Mouse (Mus musculus) heart, embryonic 12.5 days (tissue): Measurements from ENCODE around the gene Apoe. TPM values are rescaled to one million over a fixed set of nuclear protein-coding genes. Genes with fewer than 3 reads are reported as not detected.

Experiments used
- ATAC-seq: fragments of 200-750 bp; cut with Nextera tagmentation; 2 replicates; pipeline ENCODE4 v1.8.0; 2017; ENCODE audit warnings: moderate TSS enrichment, moderate library complexity; ENCODE audit not compliant: insufficient number of reproducible peaks, low FRiP score
- H3K27ac ChIP-seq: fragments of 300-500 bp; sonication (generic); 2 replicates; pipeline ENCODE4 v1.5.1; 2016; ENCODE audit warnings: mild to moderate bottlenecking, moderate library complexity; ENCODE audit not compliant: poor library complexity, severe bottlenecking
- H3K27me3 ChIP-seq: fragments of 300-500 bp; sonication (generic); replicated peaks from 2 replicates; pipeline ENCODE4 v1.6.1; 2016; ENCODE audit warnings: mild to moderate bottlenecking, moderate library complexity
- H3K36me3 ChIP-seq: fragments of 300-500 bp; sonication (generic); 2 replicates; pipeline ENCODE4 v1.6.1; 2016; ENCODE audit warnings: mild to moderate bottlenecking, moderate library complexity
- H3K4me1 ChIP-seq: fragments of 300-500 bp; sonication (generic); replicated peaks from 2 replicates; pipeline ENCODE4 v1.6.1; 2016; ENCODE audit warnings: mild to moderate bottlenecking
- H3K4me2 ChIP-seq: fragments of 300-500 bp; sonication (generic); 2 replicates; pipeline ENCODE4 v1.6.1; 2016; ENCODE audit warnings: mild to moderate bottlenecking, moderate library complexity
- H3K4me3 ChIP-seq: fragments of 300-500 bp; sonication (generic); 2 replicates; pipeline ENCODE4 v1.5.1; 2016; ENCODE audit warnings: mild to moderate bottlenecking
- H3K9ac ChIP-seq: fragments of 300-500 bp; sonication (generic); 2 replicates; pipeline ENCODE4 v1.6.1; 2016; ENCODE audit warnings: mild to moderate bottlenecking, moderate library complexity
- H3K9me3 ChIP-seq: fragments of 300-500 bp; sonication (generic); replicated peaks from 2 replicates; pipeline ENCODE4 v1.6.1; 2016; ENCODE audit warnings: mild to moderate bottlenecking, moderate library complexity
- WGBS: fragments of 180-500 bp; shearing (Covaris S2); methylation state at CpG from one replicate; pipeline ENCODE4 v1.1.7; 2016; 5-methylcytosine and 5-hydroxymethylcytosine counted together
- polyA plus RNA-seq: library from polyadenylated mRNA; unstranded; fragments of >200 nt; fragmentation: Nextera tagmentation; extraction: Ambion mirVana; gene quantifications from 2 replicates; pipeline ENCODE4 v1.2.1, GENCODE M21; 2016

Gene Apoe
- polyA plus RNA-seq: 399 and 400 TPM in 2 replicates

DNA sequence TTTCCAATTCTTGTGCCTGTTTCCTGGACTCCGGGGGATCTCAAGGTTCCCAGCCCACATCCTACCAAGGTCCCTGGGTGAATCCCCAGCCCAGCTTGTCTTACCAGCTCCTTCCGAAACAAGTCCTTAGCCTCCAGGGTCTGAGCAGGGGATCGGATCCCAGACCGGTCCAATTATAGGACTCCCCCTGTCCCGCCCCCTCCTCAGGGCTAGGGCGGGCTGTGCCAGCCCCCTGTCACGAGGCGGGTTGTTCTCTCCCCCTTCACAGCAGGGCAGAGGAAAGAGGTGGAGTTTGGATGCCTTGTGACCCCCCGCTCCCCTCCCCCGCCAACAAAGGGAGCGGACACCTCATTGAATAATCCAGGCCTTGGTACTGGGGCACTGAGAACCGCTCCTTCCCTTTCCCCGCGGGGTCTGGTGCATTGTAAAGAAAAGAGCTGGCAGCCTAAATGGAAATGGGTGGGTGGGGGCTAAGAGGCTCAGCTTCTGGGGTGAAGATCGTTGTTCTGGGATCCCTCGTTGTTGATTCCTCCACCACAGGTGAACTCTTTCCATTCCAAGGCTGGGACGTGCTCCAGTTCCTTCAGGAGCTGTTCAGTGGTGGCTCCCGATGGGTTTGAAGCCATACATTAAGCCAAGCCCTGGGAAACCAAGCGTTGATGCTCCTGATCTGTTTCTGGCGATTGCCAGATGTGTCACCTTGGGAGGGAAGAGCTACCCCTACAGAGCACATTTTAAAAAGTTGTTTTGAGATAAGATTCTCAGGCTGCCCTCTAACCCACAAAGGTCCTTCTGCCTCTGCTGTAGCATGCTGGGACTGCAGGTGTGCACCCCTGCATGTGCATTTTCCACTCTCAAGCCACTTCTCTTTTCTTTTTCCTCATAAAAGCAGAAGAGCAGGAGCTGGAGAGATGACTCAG lies at the start of gene Apoe:
TSS of gene Apoe (minus strand) at position 282 of the 920 bp plus-strand sequence.
- peak within 1 kb of the TSS; percentile 68 for H3K9ac ChIP-seq
- WGBS: 3% methylated on average over 20 of the region's 20 CpGs
- H3K27me3 ChIP-seq: no peaks in the 10 kb centered on the region
- peaks cover 46% of the 10 kb centered on the region for H3K4me1 ChIP-seq
- H3K36me3 ChIP-seq: peaks cover 45% of the 10 kb centered on the region
- H3K4me2 ChIP-seq: peak within 1 kb of the TSS; percentile 86
- peak within 1 kb of the TSS; percentile 55 for H3K4me3 ChIP-seq
- no peaks in the 10 kb centered on the region for H3K9me3 ChIP-seq
- H3K27ac ChIP-seq: peak within 1 kb of the TSS; percentile 61
- peak; percentile 68 for ATAC-seq

DNA sequence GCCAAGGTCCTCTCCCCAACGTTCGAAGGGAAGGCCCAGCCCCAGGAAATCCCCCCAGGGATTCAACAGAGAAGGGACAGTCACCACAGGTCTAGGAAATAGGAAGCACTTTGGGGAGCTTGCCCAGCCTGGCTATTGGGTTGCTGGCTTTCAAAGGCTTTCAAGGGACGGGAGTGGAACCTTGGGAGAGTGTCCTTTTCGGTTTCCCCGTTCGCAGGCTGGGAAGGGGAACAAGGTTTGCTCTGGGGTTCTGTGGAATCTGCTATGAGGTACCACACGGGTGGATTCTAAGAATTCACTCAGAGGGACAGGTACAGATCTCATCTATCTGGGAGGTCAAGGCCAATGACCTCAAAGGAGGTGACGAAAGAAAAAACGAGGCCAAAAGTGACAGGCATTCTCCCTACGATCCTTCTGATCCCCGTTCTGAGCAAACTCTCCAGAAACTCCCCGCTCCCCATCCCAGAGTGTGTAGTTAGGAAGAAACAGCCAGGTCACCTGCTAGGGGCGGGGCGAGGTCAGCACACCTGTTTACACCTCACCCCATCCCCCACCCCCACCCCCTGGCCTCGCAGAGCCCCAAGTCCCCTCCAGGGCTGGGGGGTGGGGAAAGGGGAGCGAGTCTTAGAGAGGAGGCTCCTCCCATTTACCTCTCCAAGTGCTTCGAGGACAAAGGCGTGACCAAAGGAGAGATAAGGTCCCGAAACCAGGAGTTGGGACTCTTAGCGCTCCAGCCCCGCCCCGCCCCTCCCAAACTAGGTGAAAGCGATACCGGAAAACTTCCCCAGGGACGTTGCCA lies 48.6 kb upstream of the Apoe start:
- WGBS: 7% methylated on average over 25 of the region's 25 CpGs
- Histone ChIP-seq H3K36me3 (peaks cover 11% of the 10 kb centered on the region), H3K9me3 (no peaks in the 10 kb centered on the region), H3K9ac (peak overlapping the region; percentile 89), H3K4me2 (peak overlapping the region; percentile 91), H3K27me3 (no peaks in the 10 kb centered on the region), H3K4me1 (peaks cover 56% of the 10 kb centered on the region), H3K27ac (peak overlapping the region; percentile 49), H3K4me3 (peak overlapping the region; percentile 78)
- no peak for ATAC-seq

DNA sequence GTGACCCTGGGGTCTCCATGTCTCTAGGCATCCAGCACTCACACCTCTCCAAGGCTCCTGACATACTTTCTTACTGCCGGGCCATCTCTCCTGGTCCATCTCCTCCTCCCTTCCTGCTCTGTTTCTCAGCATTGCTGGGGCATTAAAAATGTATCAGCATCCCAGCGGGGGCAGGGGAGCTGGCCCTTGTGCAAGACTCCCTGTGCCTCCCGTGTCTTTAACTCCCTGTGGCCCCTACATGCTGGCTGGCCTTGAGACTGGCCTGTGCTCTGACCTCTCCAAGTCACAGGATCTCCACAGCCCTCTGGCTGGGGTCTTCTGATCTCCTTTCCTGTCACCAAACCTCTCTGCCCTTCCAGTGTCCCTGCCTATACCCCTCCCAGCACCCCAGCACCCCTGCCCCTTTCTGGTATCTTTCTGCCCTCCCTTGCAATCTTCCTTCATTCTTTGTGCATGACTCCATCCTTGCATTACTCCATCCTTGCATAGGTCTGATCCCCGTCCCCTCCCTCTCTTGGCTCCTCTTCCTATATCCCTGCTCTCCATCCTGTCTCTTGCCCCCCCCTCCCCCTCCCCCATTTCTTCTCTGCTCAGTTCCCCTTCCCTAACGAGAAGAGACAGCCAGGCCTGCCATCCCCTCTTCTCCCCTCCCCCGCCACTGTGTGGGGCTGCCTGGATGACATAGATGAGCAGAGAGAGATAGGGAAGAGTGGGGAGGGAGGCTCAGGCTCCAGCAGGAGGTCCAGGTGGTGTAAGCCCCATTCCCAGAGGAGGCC lies 47.6 kb upstream of the Apoe start:
- H3K4me1 ChIP-seq: peaks cover 66% of the 10 kb centered on the region
- ATAC-seq: no peak

GRCm38 (mm10) chr7:19745971-19746370 lies 47.0 kb upstream of the Apoe start:
- no peak overlapping the region for H3K9ac ChIP-seq
- no peaks in the 10 kb centered on the region for H3K9me3 ChIP-seq
- 57% methylated on average over 9 of the region's 10 CpGs for WGBS
- H3K27ac ChIP-seq: no peak overlapping the region
- H3K36me3 ChIP-seq: peaks cover 24% of the 10 kb centered on the region
- H3K27me3 ChIP-seq: no peaks in the 10 kb centered on the region
- no peak overlapping the region for H3K4me3 ChIP-seq
- ATAC-seq: no peak
- peak overlapping the region; percentile 91; the same call in 1 of the 2 replicates for H3K4me2 ChIP-seq
- peaks cover 67% of the 10 kb centered on the region for H3K4me1 ChIP-seq

More for the DNA sequence above, 47.6 kb upstream of the Apoe start:
- H3K27me3 ChIP-seq: no peaks in the 10 kb centered on the region
- peaks cover 18% of the 10 kb centered on the region for H3K36me3 ChIP-seq
- H3K4me3 ChIP-seq: peak overlapping the region; percentile 78
- H3K4me2 ChIP-seq: peak overlapping the region; percentile 91
- H3K9me3 ChIP-seq: no peaks in the 10 kb centered on the region
- H3K27ac ChIP-seq: peak overlapping the region; percentile 49
- WGBS: 29% methylated on average over 5 of the region's 6 CpGs
- peak overlapping the region; percentile 89 for H3K9ac ChIP-seq

GRCm38 (mm10) chr7:19744590-19745385 lies 45.8 kb upstream of the Apoe start:
- H3K4me1 ChIP-seq: peaks cover 66% of the 10 kb centered on the region
- 0 out of 2 replicates have a peak, but pooled peaks have one; percentile 3 for ATAC-seq
- WGBS: 26% methylated on average over 14 of the region's 14 CpGs

GRCm38 (mm10) chr7:19743791-19744190 lies 44.8 kb upstream of the Apoe start:
- WGBS: 83% methylated on average over 6 of the region's 6 CpGs
- peaks cover 38% of the 10 kb centered on the region for H3K36me3 ChIP-seq
- no peak overlapping the region for H3K4me2 ChIP-seq
- H3K9me3 ChIP-seq: no peaks in the 10 kb centered on the region
- no peak overlapping the region; the same call in 1 of the 2 replicates for H3K27ac ChIP-seq
- peaks cover 66% of the 10 kb centered on the region for H3K4me1 ChIP-seq
- H3K4me3 ChIP-seq: no peak overlapping the region
- H3K27me3 ChIP-seq: no peaks in the 10 kb centered on the region
- H3K9ac ChIP-seq: no peak overlapping the region
- no peak for ATAC-seq

More at GRCm38 (mm10) chr7:19744590-19745385, 45.8 kb upstream of the Apoe start:
- H3K9me3 ChIP-seq: no peaks in the 10 kb centered on the region
- peak overlapping the region; percentile 54 for H3K9ac ChIP-seq
- no peaks in the 10 kb centered on the region for H3K27me3 ChIP-seq
- peak overlapping the region; percentile 46 for H3K4me2 ChIP-seq
- H3K36me3 ChIP-seq: peaks cover 32% of the 10 kb centered on the region
- peak overlapping the region; percentile 74 for H3K27ac ChIP-seq
- peak overlapping the region; percentile 4; the same call in 1 of the 2 replicates for H3K4me3 ChIP-seq

GRCm38 (mm10) chr7:19742468-19742867 lies 43.5 kb upstream of the Apoe start:
- Histone ChIP-seq H3K27me3 (no peaks in the 10 kb centered on the region), H3K9me3 (no peaks in the 10 kb centered on the region), H3K36me3 (peaks cover 47% of the 10 kb centered on the region), H3K4me1 (peaks cover 60% of the 10 kb centered on the region), H3K4me3 (no peak overlapping the region), H3K9ac (no peak overlapping the region), H3K4me2 (no peak overlapping the region), H3K27ac (0 out of 2 replicates have a peak overlapping the region, but pooled peaks have one; percentile 11)
- no peak for ATAC-seq
- WGBS: 55% methylated on average over 5 of the region's 5 CpGs

DNA sequence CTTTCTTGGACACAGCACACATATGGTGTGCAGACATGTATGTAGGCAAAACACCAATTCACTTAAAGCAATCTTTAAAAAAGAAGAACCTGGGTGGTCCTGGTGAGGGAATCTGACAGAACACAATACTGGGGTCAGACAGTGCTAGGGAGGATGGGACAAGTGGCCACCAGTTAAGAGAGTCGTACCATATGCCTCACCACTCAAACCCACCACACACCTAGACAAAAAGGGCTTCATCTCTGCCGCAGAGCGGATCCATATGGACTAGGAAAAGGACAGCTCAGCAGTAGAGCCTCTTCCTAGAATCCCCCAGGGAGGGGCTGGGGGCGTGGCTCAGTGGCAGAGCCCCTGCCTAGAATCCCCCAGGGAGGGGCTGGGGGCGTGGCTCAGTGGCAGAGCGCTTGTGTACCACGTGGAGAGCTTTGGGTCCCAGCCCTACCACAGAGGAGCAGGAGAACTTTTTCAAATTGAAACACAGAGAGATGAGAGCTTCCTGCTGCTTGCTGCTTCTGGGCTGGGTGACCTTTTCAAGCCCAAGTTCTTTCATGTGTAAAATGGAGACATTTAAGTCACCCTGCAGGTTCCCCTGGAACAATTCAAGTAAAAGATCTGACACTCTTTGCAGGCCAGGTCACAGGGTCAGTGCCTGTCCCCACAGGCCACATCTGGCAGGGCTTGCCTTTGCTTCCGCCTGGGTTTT lies 42.5 kb upstream of the Apoe start:
- Histone ChIP-seq H3K4me2 (no peak overlapping the region), H3K27me3 (no peaks in the 10 kb centered on the region), H3K9me3 (no peaks in the 10 kb centered on the region), H3K36me3 (peaks cover 57% of the 10 kb centered on the region), H3K4me3 (no peak overlapping the region), H3K27ac (0 out of 2 replicates have a peak overlapping the region, but pooled peaks have one; percentile 11), H3K9ac (no peak overlapping the region), H3K4me1 (peaks cover 50% of the 10 kb centered on the region)
- WGBS: 22% methylated on average over 8 of the region's 8 CpGs
- no peak for ATAC-seq

GRCm38 (mm10) chr7:19740269-19740668 lies 41.3 kb upstream of the Apoe start:
- ATAC-seq: no peak
- H3K36me3 ChIP-seq: peaks cover 67% of the 10 kb centered on the region

More at GRCm38 (mm10) chr7:19740269-19740668, 41.3 kb upstream of the Apoe start:
- Histone ChIP-seq H3K9ac (no peak overlapping the region), H3K27ac (no peak overlapping the region), H3K9me3 (no peaks in the 10 kb centered on the region), H3K4me3 (no peak overlapping the region), H3K27me3 (no peaks in the 10 kb centered on the region), H3K4me1 (peaks cover 38% of the 10 kb centered on the region), H3K4me2 (no peak overlapping the region)
- WGBS: 81% methylated on average over 11 of the region's 11 CpGs
